Mouse (Mus musculus): ENCODE results near the gene Tlcd1.

Tlcd1 gene

GRCm38 (mm10) chr11:78161169-78161568, 15.3 kb upstream of the Tlcd1 start:
- DNase-seq (ENCODE audit: low spot score in 2 of 2), result no peak

- no peak for DNase-seq (ENCODE audit: low spot score in 2 of 2)
Measured at GRCm38 (mm10) chr11:78161968-78162367, 14.5 kb upstream of the Tlcd1 start.

- DNase-seq (ENCODE audit: low spot score in 2 of 2), result no peak
Measured at GRCm38 (mm10) chr11:78162504-78162903, 14.0 kb upstream of the Tlcd1 start.

- DNase-seq (ENCODE audit: low spot score in 2 of 2), result no peak
Measured at GRCm38 (mm10) chr11:78163045-78163444, 13.5 kb upstream of the Tlcd1 start.

GRCm38 (mm10) chr11:78163681-78164603, 12.6 kb upstream of the Tlcd1 start:
- DNase-seq (ENCODE audit: low spot score in 2 of 2), result peak; percentile 38 to 77

GRCm38 (mm10) chr11:78164604-78164923, 11.9 kb upstream of the Tlcd1 start:
- DNase-seq (ENCODE audit: low spot score in 2 of 2), result no peak

GRCm38 (mm10) chr11:78164924-78165760, 11.4 kb upstream of the Tlcd1 start, which contains the start of gene Traf4:
Gene Traf4 (minus strand): TSS chr11:78165589.
- DNase-seq (ENCODE audit: low spot score in 2 of 2), result peak; percentile 82 to 92

GRCm38 (mm10) chr11:78165761-78166109, 10.8 kb upstream of the Tlcd1 start:
- DNase-seq (ENCODE audit: low spot score in 2 of 2), result no peak

- no peak for DNase-seq (ENCODE audit: low spot score in 2 of 2)
Measured at GRCm38 (mm10) chr11:78166161-78166560, 10.3 kb upstream of the Tlcd1 start.

GRCm38 (mm10) chr11:78166640-78167039, 9.9 kb upstream of the Tlcd1 start:
- DNase-seq (ENCODE audit: low spot score in 2 of 2), result no peak

GRCm38 (mm10) chr11:78167257-78167959, 9.1 kb upstream of the Tlcd1 start:
- peak in 1 of 2 experiments; percentile 62 for DNase-seq (ENCODE audit: low spot score in 2 of 2)

GRCm38 (mm10) chr11:78168541-78169468, 7.7 kb upstream of the Tlcd1 start:
- DNase-seq (ENCODE audit: low spot score in 2 of 2), result peak; percentile 60 to 73

GRCm38 (mm10) chr11:78170306-78170705, 6.2 kb upstream of the Tlcd1 start:
- DNase-seq (ENCODE audit: low spot score in 2 of 2), result peak in 1 of 2 experiments; percentile 66

- no peak for DNase-seq (ENCODE audit: low spot score in 2 of 2)
Measured at GRCm38 (mm10) chr11:78171328-78171727, 5.2 kb upstream of the Tlcd1 start.

- DNase-seq (ENCODE audit: low spot score in 2 of 2), result peak; percentile 54 to 77
Measured at GRCm38 (mm10) chr11:78172034-78172747, 4.3 kb upstream of the Tlcd1 start.

- peak in 1 of 2 experiments; percentile 65 for DNase-seq (ENCODE audit: low spot score in 2 of 2)
Measured at GRCm38 (mm10) chr11:78172748-78173383, 3.6 kb upstream of the Tlcd1 start.

- DNase-seq (ENCODE audit: low spot score in 2 of 2), result no peak
Measured at GRCm38 (mm10) chr11:78174506-78174905, 2.0 kb upstream of the Tlcd1 start.

GRCm38 (mm10) chr11:78175771-78176401, 625 bp upstream of the Tlcd1 start:
- no peak for DNase-seq (ENCODE audit: low spot score in 2 of 2)

- DNase-seq (ENCODE audit: low spot score in 2 of 2), result peak in 1 of 2 experiments; percentile 74
Measured at GRCm38 (mm10) chr11:78176905-78177331, 407 bp downstream of the Tlcd1 start.
